Mouse (Mus musculus) E14TG2a.4 (cell line): ENCODE results near the gene Rere.

Experiments
- H3K27me3 ChIP-seq: 2 replicates; pipeline ENCODE4 v1.6.1; 2014; ENCODE audit warnings: low read length, control low read depth; ENCODE audit not compliant: insufficient read depth
- H3K36me3 ChIP-seq: 2 replicates; pipeline ENCODE4 v1.6.1; 2014; ENCODE audit warnings: low read length, control low read depth; ENCODE audit not compliant: insufficient read depth
- H3K4me1 ChIP-seq: replicated peaks from 2 replicates; pipeline ENCODE4 v1.6.1; 2014; ENCODE audit warnings: low read depth, low read length, control low read depth
- H3K4me3 ChIP-seq: replicated peaks from 2 replicates; pipeline ENCODE4 v1.5.1; 2014; ENCODE audit warnings: mild to moderate bottlenecking, low read length
- H3K9me3 ChIP-seq: 2 replicates; pipeline ENCODE4 v1.6.1; 2014; ENCODE audit warnings: low read length, control low read depth
- CTCF ChIP-seq: conservative IDR thresholded peaks from 2 replicates; pipeline ENCODE4 v1.5.1; 2014; ENCODE audit warnings: low read length
- NANOG ChIP-seq: IDR thresholded peaks from 2 replicates; pipeline ENCODE4 v1.6.1; 2014; ENCODE audit warnings: borderline replicate concordance, low read length, mixed read lengths
- POU5F1 ChIP-seq: IDR thresholded peaks from 2 replicates; pipeline ENCODE4 v1.6.1; 2014; ENCODE audit warnings: low read length, borderline replicate concordance

Rere gene

DNA sequence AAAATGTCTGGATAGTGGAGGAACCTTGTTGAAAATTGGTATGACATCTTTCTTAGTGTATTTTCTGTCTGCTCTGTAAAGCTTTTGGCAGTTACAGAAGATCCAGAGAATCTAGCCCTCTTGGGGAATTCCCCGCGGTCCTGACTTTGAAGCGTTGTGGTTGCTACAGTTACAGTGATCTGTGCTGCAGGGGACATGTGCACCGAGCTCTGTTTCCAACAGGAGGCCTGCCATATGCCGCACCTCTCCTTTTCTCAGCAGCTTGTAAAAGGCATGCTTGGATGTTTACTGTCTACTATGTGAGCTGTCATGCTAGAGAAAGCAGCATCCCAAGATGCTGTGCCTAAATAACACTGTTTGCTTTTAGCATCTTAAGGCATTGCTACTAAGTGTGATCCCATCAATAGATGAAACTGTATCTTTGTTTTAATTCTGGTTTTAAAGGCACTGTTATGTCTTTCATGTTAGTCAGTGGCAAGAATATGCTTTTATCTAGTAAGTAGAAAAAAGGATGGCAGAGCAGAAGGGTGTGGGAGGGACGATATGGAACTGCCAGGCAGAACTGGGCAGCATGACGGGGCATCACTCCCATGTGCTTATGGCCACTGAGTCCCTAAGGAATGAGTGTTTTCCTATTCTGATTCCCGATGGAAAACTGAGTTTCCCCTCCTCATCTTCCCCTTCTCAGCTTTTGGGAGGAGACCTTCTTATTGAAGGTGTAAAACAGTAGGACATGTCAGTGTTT lies 57.6 kb downstream of the Rere start:
- Histone ChIP-seq H3K9me3 (no peaks in the 10 kb centered on the region), H3K4me3 (no peak overlapping the region), H3K36me3 (no peaks in the 10 kb centered on the region), H3K27me3 (no peaks in the 10 kb centered on the region), H3K4me1 (peaks cover 42% of the 10 kb centered on the region)
- TF ChIP-seq NANOG (no peak), CTCF (no peak), POU5F1 (no peak)

DNA sequence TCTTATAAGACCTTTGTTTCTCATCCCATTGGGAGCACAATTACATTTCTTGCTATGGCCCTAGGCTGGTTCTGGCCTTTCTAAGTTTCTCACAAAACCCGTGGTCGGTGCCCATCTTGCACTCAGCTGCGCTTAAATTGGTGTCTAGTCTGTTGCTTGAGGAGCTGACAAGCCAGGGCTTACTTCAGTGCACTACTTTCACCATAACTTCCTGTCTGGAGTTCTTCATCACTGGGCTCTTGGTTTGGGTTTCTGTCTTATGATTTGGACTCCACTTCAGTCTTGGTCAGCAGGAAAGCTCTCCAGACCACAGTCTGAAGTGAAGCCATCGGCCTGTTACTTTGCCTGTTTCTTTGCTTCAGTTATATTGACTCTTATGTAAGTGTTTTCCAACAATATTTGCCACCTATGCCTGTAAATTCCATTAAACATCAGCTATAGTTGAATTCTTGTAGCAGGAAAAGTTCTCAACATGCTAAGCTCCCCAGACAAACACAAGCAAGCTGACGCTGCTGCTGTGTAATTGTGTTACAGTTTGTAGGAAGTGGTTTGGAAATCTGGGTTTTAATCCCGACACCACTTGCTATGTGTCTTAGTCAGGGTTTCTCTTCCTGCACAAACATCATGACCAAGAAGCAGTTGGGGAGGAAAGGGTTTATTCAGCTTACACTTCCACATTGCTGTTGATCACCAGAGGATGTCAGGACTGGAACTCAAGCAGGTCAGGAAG lies 59.5 kb downstream of the Rere start:
- peaks cover 43% of the 10 kb centered on the region for H3K4me1 ChIP-seq
- H3K27me3 ChIP-seq: no peaks in the 10 kb centered on the region
- H3K4me3 ChIP-seq: no peak overlapping the region
- H3K9me3 ChIP-seq: no peaks in the 10 kb centered on the region
- no peaks in the 10 kb centered on the region for H3K36me3 ChIP-seq
- no peak for TF ChIP-seq NANOG
- no peak for TF ChIP-seq CTCF
- no peak for TF ChIP-seq POU5F1

DNA sequence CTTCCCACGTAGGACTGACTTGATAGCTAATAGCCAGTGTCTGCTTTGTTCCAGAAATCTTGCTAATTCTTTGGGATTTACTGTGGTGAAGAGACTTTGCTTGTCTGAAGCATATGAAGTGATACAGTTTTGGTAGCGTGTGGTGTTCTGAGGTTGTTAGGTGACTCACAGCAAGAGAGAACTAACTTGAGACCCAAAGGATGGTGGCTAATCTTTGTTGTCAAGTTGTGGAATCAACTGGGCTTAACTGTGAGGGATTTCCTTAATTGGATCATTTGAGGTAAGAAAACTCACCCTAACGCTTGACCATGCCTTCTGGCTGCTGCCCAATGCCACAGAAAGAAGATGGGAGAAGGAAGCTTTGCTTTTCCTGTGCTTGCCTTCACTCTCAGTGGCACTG lies 63.1 kb downstream of the Rere start:
- TF ChIP-seq POU5F1 (no peak), NANOG (no peak), CTCF (no peak)
- H3K36me3 ChIP-seq: no peaks in the 10 kb centered on the region

DNA sequence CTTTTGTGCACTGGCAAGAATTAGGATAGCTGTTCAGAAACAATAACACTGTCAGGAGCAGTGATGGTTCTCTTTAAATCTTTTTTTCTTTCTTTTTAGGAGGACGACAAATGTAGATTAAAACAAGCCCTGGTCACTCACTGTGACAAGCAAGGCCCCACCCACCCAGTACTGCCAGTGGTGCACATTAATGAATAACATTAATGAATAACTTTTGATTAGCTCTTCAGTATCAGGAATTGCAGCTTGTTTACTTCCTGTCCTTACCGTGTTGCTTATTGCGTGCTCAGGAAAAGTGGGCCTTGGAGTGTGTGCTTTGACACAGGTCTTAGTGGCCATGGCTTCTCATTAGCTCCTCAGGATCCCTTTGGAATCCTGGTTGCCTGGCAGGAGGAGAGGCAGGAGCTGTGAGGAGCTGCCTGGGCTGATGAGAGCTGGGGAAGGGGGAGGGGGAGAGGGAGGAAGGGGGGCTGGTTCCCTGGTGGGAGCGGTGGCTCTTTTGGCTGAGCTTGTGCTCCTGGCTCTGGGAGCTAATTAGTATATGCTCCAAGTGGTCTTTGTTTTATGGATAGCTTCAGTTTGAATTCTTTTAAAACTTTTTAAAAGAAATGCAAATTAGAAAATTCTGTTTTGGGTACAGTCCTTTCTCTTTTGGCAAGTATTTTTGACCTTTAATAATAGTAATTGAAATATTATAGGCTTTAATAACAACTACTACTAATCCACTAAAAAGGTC lies 65.4 kb downstream of the Rere start:
- Histone ChIP-seq H3K4me1 (peaks cover 28% of the 10 kb centered on the region), H3K36me3 (no peaks in the 10 kb centered on the region), H3K4me3 (no peak overlapping the region), H3K27me3 (no peaks in the 10 kb centered on the region), H3K9me3 (no peaks in the 10 kb centered on the region)
- no peak for TF ChIP-seq NANOG
- no peak for TF ChIP-seq CTCF
- no peak for TF ChIP-seq POU5F1

More for the DNA sequence above, 63.1 kb downstream of the Rere start:
- Histone ChIP-seq H3K4me3 (no peak overlapping the region), H3K4me1 (peaks cover 35% of the 10 kb centered on the region), H3K27me3 (no peaks in the 10 kb centered on the region), H3K9me3 (no peaks in the 10 kb centered on the region)

DNA sequence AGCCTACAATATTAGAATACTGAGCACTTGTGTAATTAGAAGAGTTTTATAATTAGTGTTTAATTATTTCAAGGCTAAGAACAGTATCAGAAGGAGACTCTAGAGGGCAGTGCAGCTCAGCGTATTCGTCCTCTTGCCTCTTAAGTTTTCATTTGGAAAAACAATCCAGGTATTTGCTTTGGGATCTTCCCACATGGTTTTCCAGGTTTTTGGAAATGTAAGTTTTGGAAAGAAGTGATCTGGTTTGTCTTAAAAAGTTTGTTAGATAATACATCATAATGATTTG lies 65.9 kb downstream of the Rere start:
- Histone ChIP-seq H3K9me3 (no peaks in the 10 kb centered on the region), H3K36me3 (no peaks in the 10 kb centered on the region), H3K4me3 (no peak overlapping the region), H3K4me1 (peaks cover 28% of the 10 kb centered on the region), H3K27me3 (no peaks in the 10 kb centered on the region)
- TF ChIP-seq NANOG (no peak), CTCF (peak; percentile 60)

DNA sequence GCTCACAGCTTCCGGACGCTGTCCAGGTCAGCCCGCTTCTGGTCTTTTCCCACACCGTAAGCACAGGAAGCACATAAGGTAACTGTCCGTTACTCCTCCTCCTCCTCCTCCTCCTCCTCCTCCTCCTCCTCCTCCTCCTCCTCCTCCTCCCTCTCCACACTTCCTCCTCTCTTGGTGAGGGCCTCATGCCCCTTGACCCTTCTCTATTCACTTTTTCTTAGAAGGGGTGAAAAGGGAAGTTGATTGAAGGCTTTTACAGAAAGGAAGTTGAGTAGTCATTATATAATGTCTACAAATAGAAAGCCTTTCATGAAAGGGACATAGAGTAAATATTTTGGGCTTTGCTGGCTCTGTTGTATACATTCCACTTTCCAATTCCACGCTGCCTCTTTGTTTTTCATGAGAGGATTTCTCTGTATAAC lies 68.2 kb downstream of the Rere start:
- Histone ChIP-seq H3K27me3 (no peaks in the 10 kb centered on the region), H3K4me3 (no peak overlapping the region), H3K36me3 (no peaks in the 10 kb centered on the region), H3K4me1 (peaks cover 28% of the 10 kb centered on the region), H3K9me3 (no peaks in the 10 kb centered on the region)
- no peak for TF ChIP-seq CTCF
- no peak for TF ChIP-seq POU5F1
- TF ChIP-seq NANOG: no peak

DNA sequence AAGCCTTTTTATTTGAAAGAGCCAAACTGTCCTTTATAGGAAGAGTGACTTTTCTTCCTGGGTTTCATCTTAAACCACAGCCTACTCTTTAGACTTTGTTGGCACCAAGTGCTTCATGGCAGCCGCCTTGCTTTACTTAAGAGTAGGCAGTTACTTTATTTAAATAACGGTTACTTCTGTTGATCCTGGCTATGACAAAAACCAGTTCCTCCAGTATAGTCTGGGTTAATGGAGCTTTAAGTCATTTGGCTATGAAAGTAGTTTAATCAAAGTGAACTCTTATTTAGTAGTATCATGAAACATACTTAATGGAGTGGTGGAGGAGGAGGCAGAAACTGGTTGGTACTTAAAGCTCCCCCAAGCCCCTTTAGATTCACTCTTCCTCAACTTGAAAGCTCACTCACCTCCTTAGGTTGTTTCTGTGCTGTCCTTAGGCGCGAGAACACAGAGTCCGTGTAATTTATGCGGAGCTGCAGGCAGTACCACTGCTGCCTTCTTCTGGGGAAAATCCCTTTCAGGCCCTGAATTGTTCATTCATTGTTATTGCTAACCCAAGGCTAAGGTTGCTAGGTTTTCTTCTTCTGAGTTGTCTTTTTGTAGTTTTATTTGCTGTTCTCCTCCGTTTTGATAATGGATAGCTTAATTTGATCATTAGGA lies 70.1 kb downstream of the Rere start:
- H3K9me3 ChIP-seq: no peaks in the 10 kb centered on the region
- H3K4me3 ChIP-seq: no peak overlapping the region
- no peaks in the 10 kb centered on the region for H3K27me3 ChIP-seq
- no peaks in the 10 kb centered on the region for H3K36me3 ChIP-seq
- TF ChIP-seq NANOG (no peak), POU5F1 (no peak), CTCF (no peak)
- H3K4me1 ChIP-seq: peaks cover 23% of the 10 kb centered on the region

DNA sequence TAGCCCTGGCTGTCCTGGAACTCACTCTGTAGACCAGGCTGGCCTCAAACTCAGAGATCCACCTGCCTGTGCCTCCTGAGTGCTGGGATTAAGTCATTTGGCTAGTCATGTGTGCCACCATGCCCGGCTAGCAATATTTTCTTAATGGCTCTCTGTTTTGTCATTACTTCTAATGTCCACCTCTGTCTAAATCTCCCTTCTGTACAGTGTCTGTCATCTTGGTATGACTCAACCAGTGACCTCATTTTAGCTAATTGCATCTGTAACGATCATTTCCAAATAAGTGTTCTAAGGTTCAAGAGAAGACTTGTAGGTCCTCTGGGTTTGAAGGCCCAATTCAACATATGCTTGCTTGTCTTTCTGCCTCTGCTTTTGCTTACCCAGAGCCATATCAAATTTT lies 71.3 kb downstream of the Rere start:
- Histone ChIP-seq H3K4me1 (peaks cover 15% of the 10 kb centered on the region; the same call in 1 of the 2 replicates), H3K4me3 (no peak overlapping the region), H3K9me3 (no peaks in the 10 kb centered on the region), H3K36me3 (no peaks in the 10 kb centered on the region), H3K27me3 (no peaks in the 10 kb centered on the region)
- TF ChIP-seq CTCF: no peak
- no peak for TF ChIP-seq NANOG
- TF ChIP-seq POU5F1: no peak
